In genomic region chr10:81572975-81573374, GRCm38 (mm10) we compare ENCODE assay signal across 9 mouse cellular contexts. TPM values are rescaled to one million over a fixed set of nuclear protein-coding genes. Genes with fewer than 3 reads are reported as not detected.
DNase-seq lines count a peak whose midpoint lies in the region; ATAC-seq lines count a peak whose summit lies in the region.
"Had no signal": no experiment of that assay in that cellular context is flagged by ENCODE, and none has a peak within 500 bp of the region (broad histone marks: within the 10 kb centered on the region; RNA-seq: fewer than 3 reads in every experiment).

No protein-coding gene starts in this region.

- H3K36me3 ChIP-seq in kidney, embryonic 14.5 days (ENCODE audit: control insufficient read depth, insufficient read depth, low read length): no peaks in the 10 kb centered on the region
- peaks cover 11% of the 10 kb centered on the region for H3K36me3 ChIP-seq in embryonic facial prominence, embryonic 13.5 days
- H3K36me3 ChIP-seq in heart, embryonic 13.5 days: no peaks in the 10 kb centered on the region; the same call in 1 of the 2 replicates
- H3K36me3 ChIP-seq in liver, embryonic 16.5 days (ENCODE audit: control insufficient read depth, insufficient read depth): no peaks in the 10 kb centered on the region

- ATAC-seq in kidney, embryonic 14.5 days (ENCODE audit: low FRiP score, low TSS enrichment): no peak
- ATAC-seq in embryonic facial prominence, embryonic 13.5 days (ENCODE audit: insufficient number of reproducible peaks, insufficient read depth, low FRiP score, low TSS enrichment, low read depth): no peak
- no peak for ATAC-seq in heart, embryonic 13.5 days (ENCODE audit: extremely low read depth, insufficient number of reproducible peaks, low FRiP score, low TSS enrichment)
- ATAC-seq in liver, embryonic 16.5 days (ENCODE audit: low read depth): peak; percentile 47

- peak overlapping the region; percentile 39 for H3K4me2 ChIP-seq in kidney, embryonic 14.5 days (replicated peaks; ENCODE audit: low read depth, low read length)
- peak overlapping the region; percentile 75; the same call in 1 of the 2 replicates for H3K4me2 ChIP-seq in embryonic facial prominence, embryonic 13.5 days
- peak overlapping the region; percentile 87; the same call in 1 of the 2 replicates for H3K4me2 ChIP-seq in heart, embryonic 13.5 days
- peak overlapping the region; percentile 94 for H3K4me2 ChIP-seq in liver, embryonic 16.5 days (ENCODE audit: low read depth, low read length)

- H3K27me3 ChIP-seq in kidney, embryonic 14.5 days (ENCODE audit: control insufficient read depth, insufficient read depth, low read length): peaks cover 6% of the 10 kb centered on the region; the same call in 1 of the 2 replicates
- H3K27me3 ChIP-seq in embryonic facial prominence, embryonic 13.5 days: peaks cover 14% of the 10 kb centered on the region
- peaks cover 24% of the 10 kb centered on the region for H3K27me3 ChIP-seq in heart, embryonic 13.5 days (replicated peaks)
- peaks cover 33% of the 10 kb centered on the region for H3K27me3 ChIP-seq in liver, embryonic 16.5 days (ENCODE audit: control insufficient read depth, insufficient read depth, low read depth, low read length)

- DNase-seq in kidney, adult 9 months: no peak
- DNase-seq in retina, postnatal 1 day: no peak
- DNase-seq in layer of hippocampus, postnatal 10 days (ENCODE audit: low spot score in 2 of 2): no peak
- no peak for DNase-seq in adrenal gland, postnatal 25 days
- DNase-seq: right cerebral cortex, adult 18-20 months had no signal

- peak overlapping the region; percentile 59; the same call in 1 of the 2 replicates for H3K27ac ChIP-seq in kidney, embryonic 14.5 days (ENCODE audit: low read depth, low read length)
- peak overlapping the region; percentile 95 for H3K27ac ChIP-seq in embryonic facial prominence, embryonic 13.5 days
- no peak overlapping the region for H3K27ac ChIP-seq in heart, embryonic 13.5 days (replicated peaks)
- no peak overlapping the region for H3K27ac ChIP-seq in liver, embryonic 16.5 days (ENCODE audit: low read length)

- WGBS in kidney, embryonic 14.5 days: 12% methylated on average over 9 of the region's 9 CpGs
- 14% methylated on average over 9 of the region's 9 CpGs for WGBS in embryonic facial prominence, embryonic 13.5 days
- WGBS in heart, embryonic 13.5 days: 27% methylated on average over 9 of the region's 9 CpGs
- WGBS in liver, embryonic 16.5 days (ENCODE audit: insufficient replicate concordance): 25% methylated on average over 9 of the region's 9 CpGs

- H3K4me1 ChIP-seq in kidney, embryonic 14.5 days (ENCODE audit: control insufficient read depth, insufficient read depth, low read length): peaks cover 71% of the 10 kb centered on the region
- H3K4me1 ChIP-seq in embryonic facial prominence, embryonic 13.5 days: peaks cover 87% of the 10 kb centered on the region
- H3K4me1 ChIP-seq in heart, embryonic 13.5 days: peaks cover 69% of the 10 kb centered on the region
- H3K4me1 ChIP-seq in liver, embryonic 16.5 days (ENCODE audit: control insufficient read depth, low read depth, low read length): peaks cover 60% of the 10 kb centered on the region

- H3K4me3 ChIP-seq in kidney, embryonic 14.5 days (ENCODE audit: low read length): peak overlapping the region; percentile 8; the same call in 1 of the 2 replicates
- H3K4me3 ChIP-seq in embryonic facial prominence, embryonic 13.5 days: no peak overlapping the region
- no peak overlapping the region for H3K4me3 ChIP-seq in heart, embryonic 13.5 days
- H3K4me3 ChIP-seq in liver, embryonic 16.5 days (ENCODE audit: low read depth, low read length): 0 out of 2 replicates have a peak overlapping the region, but pooled peaks have one; percentile 7

- H3K9ac ChIP-seq in kidney, embryonic 14.5 days (ENCODE audit: low read depth, low read length): no peak overlapping the region; the same call in 1 of the 2 replicates
- 0 out of 2 replicates have a peak overlapping the region, but pooled peaks have one; percentile 27 for H3K9ac ChIP-seq in embryonic facial prominence, embryonic 13.5 days
- H3K9ac ChIP-seq in heart, embryonic 13.5 days: no peak overlapping the region; the same call in 1 of the 2 replicates
- H3K9ac ChIP-seq in liver, embryonic 16.5 days (ENCODE audit: low read depth, low read length): no peak overlapping the region

- no peaks in the 10 kb centered on the region for H3K9me3 ChIP-seq in kidney, embryonic 14.5 days (ENCODE audit: control insufficient read depth, low read length)
- H3K9me3 ChIP-seq in embryonic facial prominence, embryonic 13.5 days: no peaks in the 10 kb centered on the region
- H3K9me3 ChIP-seq in heart, embryonic 13.5 days: no peaks in the 10 kb centered on the region
- H3K9me3 ChIP-seq in liver, embryonic 16.5 days (replicated peaks; ENCODE audit: control insufficient read depth, low read length): no peaks in the 10 kb centered on the region

RNA-seq across cellular contexts. Expression of gene Tle2, which starts 1.4 kb away (rescaled TPM):
- 29.3 and 30.4 TPM in 2 replicates for polyA plus RNA-seq in kidney, embryonic 14.5 days (2014; fragmentation: Nextera tagmentation; extraction: Ambion mirVana)
- polyA plus RNA-seq in embryonic facial prominence, embryonic 13.5 days (2015; fragmentation: Nextera tagmentation; extraction: Ambion mirVana): 63.4 and 71.4 TPM in 2 replicates
- polyA plus RNA-seq in heart, embryonic 13.5 days (2015; fragmentation: Nextera tagmentation; extraction: Ambion mirVana): 23.4 and 26.4 TPM in 2 replicates
- polyA plus RNA-seq in liver, embryonic 16.5 days (2015; fragmentation: Nextera tagmentation; extraction: Ambion mirVana): 1.8 and 2.7 TPM in 2 replicates
- 10 to 100 TPM; 25.6 to 26.6 TPM for total RNA-seq in layer of hippocampus, postnatal 10 days (2021)
- 52.8 and 67.8 TPM in 2 replicates for total RNA-seq in adrenal gland, postnatal 25 days (2021)

RNA-seq across cellular contexts. Expression of gene Aes, which starts 13.7 kb away (rescaled TPM):
- 408 and 609 TPM in 2 replicates for polyA plus RNA-seq in kidney, embryonic 14.5 days (2014; fragmentation: Nextera tagmentation; extraction: Ambion mirVana)
- 464 and 465 TPM in 2 replicates for polyA plus RNA-seq in embryonic facial prominence, embryonic 13.5 days (2015; fragmentation: Nextera tagmentation; extraction: Ambion mirVana)
- 629 and 649 TPM in 2 replicates for polyA plus RNA-seq in heart, embryonic 13.5 days (2015; fragmentation: Nextera tagmentation; extraction: Ambion mirVana)
- 131 and 141 TPM in 2 replicates for polyA plus RNA-seq in liver, embryonic 16.5 days (2015; fragmentation: Nextera tagmentation; extraction: Ambion mirVana)
- 100 to 1,000 TPM; 582 to 612 TPM for total RNA-seq in layer of hippocampus, postnatal 10 days (2021)
- total RNA-seq in adrenal gland, postnatal 25 days (2021): 983 and 1,070 TPM in 2 replicates

RNA-seq across cellular contexts. Expression of gene Tle6, which starts 27.9 kb away (rescaled TPM):
- polyA plus RNA-seq in kidney, embryonic 14.5 days (2014; fragmentation: Nextera tagmentation; extraction: Ambion mirVana): 12.6 and 15.5 TPM in 2 replicates
- polyA plus RNA-seq in embryonic facial prominence, embryonic 13.5 days (2015; fragmentation: Nextera tagmentation; extraction: Ambion mirVana): 12.8 and 17.2 TPM in 2 replicates
- 30.1 and 30.4 TPM in 2 replicates for polyA plus RNA-seq in heart, embryonic 13.5 days (2015; fragmentation: Nextera tagmentation; extraction: Ambion mirVana)
- polyA plus RNA-seq in liver, embryonic 16.5 days (2015; fragmentation: Nextera tagmentation; extraction: Ambion mirVana): 3.5 and 4.5 TPM in 2 replicates
- total RNA-seq in layer of hippocampus, postnatal 10 days (2021): 1 to 10 TPM; 1.7 to 2.4 TPM
- 26.4 and 37.4 TPM in 2 replicates for total RNA-seq in adrenal gland, postnatal 25 days (2021)

RNA-seq across cellular contexts. Expression of gene Gna11, which starts 28.0 kb away (rescaled TPM):
- 77.7 and 89.2 TPM in 2 replicates for polyA plus RNA-seq in kidney, embryonic 14.5 days (2014; fragmentation: Nextera tagmentation; extraction: Ambion mirVana)
- polyA plus RNA-seq in embryonic facial prominence, embryonic 13.5 days (2015; fragmentation: Nextera tagmentation; extraction: Ambion mirVana): 84.2 and 90.1 TPM in 2 replicates
- polyA plus RNA-seq in heart, embryonic 13.5 days (2015; fragmentation: Nextera tagmentation; extraction: Ambion mirVana): 59.0 and 62.7 TPM in 2 replicates
- polyA plus RNA-seq in liver, embryonic 16.5 days (2015; fragmentation: Nextera tagmentation; extraction: Ambion mirVana): 20.0 and 24.3 TPM in 2 replicates
- total RNA-seq in layer of hippocampus, postnatal 10 days (2021): 100 to 1,000 TPM; 124 to 125 TPM
- 76.8 and 77.9 TPM in 2 replicates for total RNA-seq in adrenal gland, postnatal 25 days (2021)

RNA-seq across cellular contexts. Expression of gene BC025920, which starts 33.1 kb away (rescaled TPM):
- 0.84 and 0.86 TPM in 2 replicates for polyA plus RNA-seq in kidney, embryonic 14.5 days (2014; fragmentation: Nextera tagmentation; extraction: Ambion mirVana)
- polyA plus RNA-seq in embryonic facial prominence, embryonic 13.5 days (2015; fragmentation: Nextera tagmentation; extraction: Ambion mirVana): 1.3 and 2.0 TPM in 2 replicates
- 0.44 and 0.64 TPM in 2 replicates for polyA plus RNA-seq in heart, embryonic 13.5 days (2015; fragmentation: Nextera tagmentation; extraction: Ambion mirVana)
- polyA plus RNA-seq in liver, embryonic 16.5 days (2015; fragmentation: Nextera tagmentation; extraction: Ambion mirVana): 0.35 and 0.36 TPM in 2 replicates
- 1 to 10 TPM; 2.0 TPM for total RNA-seq in layer of hippocampus, postnatal 10 days (2021)
- total RNA-seq in adrenal gland, postnatal 25 days (2021): 2.4 and 2.6 TPM in 2 replicates

Comparison
In these comparisons a context has a peak if more than half of its experiments do, and no peak if none do; other contexts are left out.
1. H3K27ac ChIP-seq: peak in kidney, embryonic 14.5 days (single experiment) and embryonic facial prominence, embryonic 13.5 days (single experiment); none in heart, embryonic 13.5 days (single experiment) and liver, embryonic 16.5 days (single experiment).
2. H3K4me2 ChIP-seq: peak in every context shown above with its lines; median percentile 94 in liver, embryonic 16.5 days; 87 in heart, embryonic 13.5 days; 75 in embryonic facial prominence, embryonic 13.5 days; 39 in kidney, embryonic 14.5 days.
3. H3K4me3 ChIP-seq: peak in kidney, embryonic 14.5 days (single experiment) and liver, embryonic 16.5 days (single experiment); none in embryonic facial prominence, embryonic 13.5 days (single experiment) and heart, embryonic 13.5 days (single experiment).